Mouse (Mus musculus) lung, adult 2 months (tissue): Measurements from ENCODE around the gene Gm49383. TPM values are rescaled to one million over a fixed set of nuclear protein-coding genes. Genes with fewer than 3 reads are reported as not detected.

Source experiments
- DNase-seq: peaks from one replicate; pipeline ENCODE4 v3.0.0; 2022
- H3K4me1 ChIP-seq: fragments of 200-500 bp; 2 replicates; pipeline ENCODE4 v1.6.1; 2011; ENCODE audit warnings: low read length; ENCODE audit not compliant: control insufficient read depth, insufficient read depth
- H3K4me3 ChIP-seq: fragments of 200-500 bp; replicated peaks from 2 replicates; pipeline ENCODE3; 2011; ENCODE audit warnings: low read depth, mild to moderate bottlenecking, control low read depth, low read length; ENCODE audit errors: extremely low read depth
- CTCF ChIP-seq: fragments of 200-500 bp; IDR thresholded peaks from 2 replicates; pipeline ENCODE4 v1.5.1; 2011; ENCODE audit warnings: mild to moderate bottlenecking, low read length, control low read depth; ENCODE audit not compliant: insufficient read depth
- POLR2A ChIP-seq: fragments of 200-500 bp; IDR thresholded peaks from 2 replicates; pipeline ENCODE4 v1.6.1; 2011; ENCODE audit warnings: low read depth, mild to moderate bottlenecking, control low read depth, low read length, borderline replicate concordance; ENCODE audit errors: extremely low read depth
- WGBS: fragments of 180-500 bp; shearing (Covaris S2); methylation state at CpG from one replicate; pipeline ENCODE4 v1.1.7; 2018; 5-methylcytosine and 5-hydroxymethylcytosine counted together
- polyA plus RNA-seq: library from polyadenylated mRNA; depleted of rRNA; stranded (reverse); fragments of >200 nt; gene quantifications from 2 replicates; pipeline ENCODE4 v1.2.3, GENCODE M21; 2012

The Gm49383 gene
- polyA plus RNA-seq, 1 experiment: 0.21 TPM

DNA sequence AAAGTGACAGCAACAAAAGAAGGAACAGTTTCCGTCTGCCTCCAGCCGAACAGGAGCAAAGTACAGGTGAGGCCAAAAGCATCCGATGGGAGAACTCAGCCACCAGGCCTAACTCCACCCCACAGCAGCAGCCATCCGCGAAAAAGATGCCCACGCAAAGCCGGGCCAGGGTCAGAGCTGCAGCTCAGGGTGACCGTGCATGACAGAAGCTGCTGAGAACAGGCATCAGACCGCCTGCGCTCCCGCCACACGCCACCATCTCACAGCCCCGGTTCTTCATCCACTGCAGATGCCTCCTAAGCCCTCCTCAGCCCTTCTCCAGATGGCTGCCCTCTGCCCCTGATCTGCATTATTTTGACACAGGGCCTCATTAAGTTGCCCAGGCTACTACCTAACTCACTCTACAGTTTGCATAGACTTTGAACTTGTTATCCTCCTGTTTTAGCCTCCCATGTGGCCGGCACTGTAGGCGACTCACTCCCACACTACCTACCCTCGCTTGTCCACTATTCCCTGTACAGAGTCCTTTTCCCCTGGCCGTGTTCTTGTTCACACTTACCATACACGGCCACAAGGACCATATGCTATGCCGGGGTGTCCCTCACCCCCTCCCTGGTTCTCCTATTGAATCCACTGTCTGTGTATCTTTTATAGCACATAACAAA, 23.8 kb upstream of the Gm49383 start:
- Histone ChIP-seq H3K4me1 (no peaks in the 10 kb centered on the region), H3K4me3 (no peak overlapping the region)
- 91% methylated on average over 19 of the region's 19 CpGs for WGBS
- TF ChIP-seq CTCF (no peak), POLR2A (no peak)
- no peak for DNase-seq

DNA sequence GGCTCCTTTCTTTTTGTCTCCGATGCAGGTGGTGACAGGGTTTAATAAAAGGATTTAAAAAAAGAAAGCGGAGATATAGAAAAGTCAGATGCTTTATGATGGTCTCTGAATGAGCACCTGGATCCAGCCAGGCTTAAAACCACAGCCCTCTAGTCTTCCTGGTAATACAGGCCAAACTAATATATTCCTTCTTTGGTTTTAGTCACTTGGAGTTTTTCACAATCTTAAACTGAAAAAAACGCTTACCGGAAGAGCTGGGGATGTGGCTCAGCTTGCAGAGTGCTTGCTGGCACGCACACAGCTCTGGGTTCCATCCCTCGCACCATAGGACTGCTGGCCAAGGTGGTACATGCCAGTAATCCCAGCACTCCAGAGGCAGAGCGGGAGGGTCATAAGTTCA, 19.7 kb upstream of the Gm49383 start:
- DNase-seq: no peak
- Histone ChIP-seq H3K4me3 (no peak overlapping the region), H3K4me1 (no peaks in the 10 kb centered on the region)
- TF ChIP-seq POLR2A (no peak), CTCF (no peak)
- WGBS: 93% methylated on average over 7 of the region's 7 CpGs

DNA sequence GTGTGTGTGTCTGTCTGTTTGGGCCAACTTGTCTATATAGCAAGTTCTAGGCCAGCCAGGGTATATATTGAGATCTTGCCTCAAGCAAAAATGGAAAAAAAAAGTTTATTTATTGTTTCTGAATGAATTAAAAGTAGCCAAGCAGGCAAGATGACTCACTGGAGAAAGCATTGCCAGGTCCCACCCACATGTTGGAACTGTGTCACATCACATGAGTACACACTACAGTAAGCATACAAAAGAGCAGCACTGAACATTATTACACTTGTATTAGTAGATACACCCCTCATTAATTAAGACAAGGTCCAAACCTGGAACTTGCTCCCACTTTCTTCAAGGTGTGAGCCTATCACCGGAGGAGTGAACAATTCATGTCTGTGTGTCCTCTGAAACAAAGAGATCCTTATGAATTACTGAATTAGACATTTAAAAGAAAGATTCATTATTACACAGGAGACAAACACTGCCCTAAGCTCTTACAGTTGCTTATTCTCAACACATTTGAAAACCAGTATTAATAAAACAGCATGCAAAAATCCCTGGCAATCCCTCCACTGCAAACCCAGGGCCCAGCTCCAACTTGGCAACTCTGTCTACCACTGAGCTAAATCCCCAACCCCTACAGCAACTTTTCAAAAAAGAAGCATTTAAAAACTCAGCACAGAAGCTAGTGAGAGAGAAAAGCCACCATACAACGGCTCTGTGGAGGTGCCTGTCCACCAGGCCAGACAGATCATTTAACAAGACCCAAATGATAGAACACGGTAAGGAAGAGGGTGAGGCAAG, 18.3 kb upstream of the Gm49383 start:
- 69% methylated on average over 3 of the region's 3 CpGs for WGBS
- no peak for DNase-seq
- Histone ChIP-seq H3K4me3 (no peak overlapping the region), H3K4me1 (no peaks in the 10 kb centered on the region)
- TF ChIP-seq POLR2A: no peak
- no peak for TF ChIP-seq CTCF

DNA sequence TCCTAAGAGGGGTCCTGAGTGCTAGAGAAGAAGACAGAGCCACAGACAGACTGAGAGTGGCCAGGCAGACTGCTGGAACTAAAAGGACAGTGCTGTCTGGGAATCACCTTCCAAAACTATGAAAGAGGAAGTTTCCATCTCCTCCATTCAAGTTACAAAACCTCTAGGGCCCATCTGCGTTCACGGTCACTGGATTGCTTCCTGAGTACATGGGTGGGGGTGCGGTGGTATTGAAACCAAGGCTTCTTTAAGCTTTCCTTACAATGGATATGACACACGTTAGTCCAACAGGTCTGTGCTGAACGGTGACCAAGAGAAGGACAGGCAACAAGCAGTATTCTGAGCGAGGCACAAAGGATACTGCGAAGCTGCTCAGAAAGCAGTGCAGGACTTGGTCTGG, 17.5 kb upstream of the Gm49383 start:
- WGBS: 86% methylated on average over 7 of the region's 7 CpGs
- DNase-seq: no peak
- Histone ChIP-seq H3K4me3 (no peak overlapping the region), H3K4me1 (no peaks in the 10 kb centered on the region)
- TF ChIP-seq CTCF: no peak
- no peak for TF ChIP-seq POLR2A

DNA sequence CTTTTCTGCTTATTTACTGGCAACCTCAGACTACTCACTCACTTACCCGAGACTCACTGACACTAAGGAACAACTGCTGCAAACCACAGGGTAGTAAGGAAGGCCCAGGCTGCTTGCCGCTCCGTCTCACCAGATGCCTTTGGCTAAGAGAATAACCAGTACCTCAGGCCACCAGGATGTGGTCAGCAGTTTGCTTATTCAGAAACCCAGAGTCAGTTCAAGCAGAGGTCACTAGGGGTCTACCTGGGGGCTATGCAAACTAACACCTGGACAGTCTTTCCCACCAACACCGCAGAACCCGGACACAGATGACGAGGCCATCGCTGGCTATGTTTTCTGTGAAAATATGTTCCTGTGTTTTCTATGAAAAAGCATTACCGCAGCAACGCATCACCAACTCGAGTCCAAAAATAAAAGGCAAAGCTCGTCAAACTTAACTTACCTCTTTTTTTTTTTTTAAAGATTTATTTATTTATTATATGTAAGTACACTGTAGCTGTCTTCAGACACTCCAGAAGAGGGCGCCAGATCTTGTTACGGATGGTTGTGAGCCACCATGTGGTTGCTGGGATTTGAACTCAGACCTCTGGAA, 16.4 kb upstream of the Gm49383 start:
- no peaks in the 10 kb centered on the region for H3K4me1 ChIP-seq
- no peak overlapping the region for H3K4me3 ChIP-seq
- no peak for TF ChIP-seq POLR2A
- TF ChIP-seq CTCF: no peak
- 91% methylated on average over 13 of the region's 13 CpGs for WGBS
- DNase-seq: no peak

DNA sequence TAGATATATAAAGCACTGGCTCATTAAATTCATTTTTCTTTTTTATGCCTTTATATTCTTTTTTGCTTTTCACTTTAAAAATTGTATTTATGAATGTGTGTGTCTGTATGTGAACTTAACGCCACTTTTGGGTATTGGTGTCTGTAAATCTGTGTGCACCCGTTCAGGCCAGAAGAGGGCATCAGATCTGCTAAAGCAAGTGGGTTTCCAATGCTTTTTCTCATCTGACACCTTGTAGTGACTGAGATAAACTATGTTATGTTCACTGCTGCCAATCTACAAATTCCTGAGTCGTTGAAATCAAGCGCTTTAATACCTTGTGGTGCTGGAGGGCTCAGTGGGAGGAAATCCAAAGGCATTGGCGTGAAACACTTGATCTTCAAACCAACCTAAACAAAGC, 14.2 kb upstream of the Gm49383 start:
- 60% methylated on average over 5 of the region's 5 CpGs for WGBS
- Histone ChIP-seq H3K4me3 (no peak overlapping the region), H3K4me1 (no peaks in the 10 kb centered on the region)
- no peak for TF ChIP-seq POLR2A
- TF ChIP-seq CTCF: 0 out of 2 replicates have a peak, but pooled peaks have one; percentile 2
- no peak for DNase-seq

DNA sequence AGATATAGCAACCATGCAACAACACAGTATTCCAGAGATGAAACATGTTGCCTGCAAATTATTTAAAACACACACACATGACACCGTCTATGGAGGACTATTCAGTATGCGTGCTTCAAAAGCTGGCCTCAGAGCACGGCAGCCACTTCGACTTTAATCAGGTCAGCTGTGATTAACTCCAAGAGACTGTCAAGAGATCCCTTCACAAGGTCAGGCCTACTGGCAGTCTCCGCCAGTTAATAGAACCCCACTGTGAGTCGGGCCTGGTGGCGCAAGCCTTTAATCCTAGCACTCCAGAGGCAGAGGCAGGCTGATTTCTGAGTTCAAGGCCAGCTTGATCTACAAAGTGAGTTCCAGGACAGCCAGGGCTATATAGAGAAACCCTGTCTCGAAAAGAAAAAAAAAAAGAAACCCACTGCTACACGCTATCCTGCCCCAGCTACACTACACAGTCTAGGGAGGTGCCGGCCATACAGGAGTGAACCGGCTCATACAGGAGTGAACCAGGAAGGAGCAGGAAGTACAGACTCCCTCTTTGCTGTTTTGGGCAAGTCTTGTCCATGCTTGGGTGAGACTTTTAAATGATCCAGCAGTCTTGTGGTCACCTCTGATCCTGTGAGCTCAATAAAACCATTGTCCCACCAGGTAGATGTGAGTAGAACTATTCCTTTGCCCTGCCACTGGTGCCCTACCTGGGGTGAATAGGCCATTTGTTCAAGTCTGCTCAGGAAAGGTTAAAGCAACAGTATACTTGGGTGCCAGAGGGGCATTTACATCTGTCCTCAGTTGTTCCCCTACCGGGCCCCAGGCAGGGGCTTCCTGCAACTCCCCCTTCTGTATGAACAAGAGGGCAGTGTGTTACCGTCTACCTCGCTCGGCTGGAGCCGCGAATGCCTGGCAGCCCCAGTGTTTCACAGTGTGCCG, 13.4 kb upstream of the Gm49383 start:
- 94% methylated on average over 18 of the region's 18 CpGs for WGBS

DNA sequence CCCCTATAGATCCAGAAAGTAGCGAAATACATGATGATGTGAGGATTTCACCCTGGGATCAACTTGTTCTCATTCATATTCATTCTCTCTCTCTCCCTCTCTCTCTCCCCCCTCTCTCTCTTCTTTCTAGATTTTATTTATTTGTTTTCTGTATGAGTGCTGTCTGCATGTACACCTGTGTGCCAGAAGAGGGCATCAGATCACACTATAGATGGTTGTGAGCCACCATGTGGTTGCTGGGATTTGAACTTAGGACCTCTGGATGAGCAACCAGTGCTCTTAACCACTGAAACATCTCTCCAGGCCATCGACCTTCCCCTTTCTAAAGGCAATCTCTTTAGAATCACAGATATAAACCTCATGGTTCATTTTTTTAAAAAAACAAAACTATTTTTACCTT, 11.6 kb upstream of the Gm49383 start:
- 88% methylated on average over 2 of the region's 2 CpGs for WGBS
- DNase-seq: no peak
- Histone ChIP-seq H3K4me1 (no peaks in the 10 kb centered on the region), H3K4me3 (no peak overlapping the region)
- TF ChIP-seq POLR2A: no peak
- no peak for TF ChIP-seq CTCF

More for the DNA sequence above, 13.4 kb upstream of the Gm49383 start:
- TF ChIP-seq CTCF (no peak), POLR2A (no peak)
- no peak for DNase-seq
- Histone ChIP-seq H3K4me1 (no peaks in the 10 kb centered on the region), H3K4me3 (no peak overlapping the region)

DNA sequence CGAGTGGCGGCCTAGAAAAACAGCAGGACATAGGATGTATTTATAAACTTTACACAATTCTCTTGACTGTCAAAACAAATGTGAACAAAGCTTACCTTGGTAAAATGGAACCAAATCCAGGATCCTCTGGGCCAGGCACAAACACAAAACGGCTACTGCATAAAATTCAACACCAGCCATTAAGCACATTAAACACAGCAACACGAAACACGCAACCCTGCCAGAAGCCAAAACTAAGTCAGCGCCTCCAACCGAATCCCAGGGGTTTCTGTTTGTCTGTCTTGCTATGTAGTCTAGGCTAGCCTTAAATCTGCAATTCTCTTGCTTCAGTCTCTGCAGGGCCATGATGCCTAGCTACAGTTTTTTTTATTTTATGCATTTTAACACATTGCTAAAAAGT, 11.0 kb upstream of the Gm49383 start:
- Histone ChIP-seq H3K4me1 (no peaks in the 10 kb centered on the region), H3K4me3 (no peak overlapping the region)
- no peak for DNase-seq
- 93% methylated on average over 7 of the region's 7 CpGs for WGBS
- no peak for TF ChIP-seq CTCF
- no peak for TF ChIP-seq POLR2A
